Mouse (Mus musculus) ES-Bruce4 (cell line): Measurements from ENCODE around the gene Ank3.

Experiments
- CTCF ChIP-seq: IDR thresholded peaks from one replicate; pipeline ENCODE4 v1.8.1; 2011; ENCODE audit warnings: low read depth, low read length
- POLR2A ChIP-seq: IDR thresholded peaks from one replicate; pipeline ENCODE4 v1.8.1; 2011; ENCODE audit warnings: low read length; ENCODE audit not compliant: insufficient read depth

GRCm38 (mm10) chr10:69731863-69732262, 333.3 kb downstream of the Ank3 start:
- no peak for TF ChIP-seq CTCF
- no peak for TF ChIP-seq POLR2A
